Mouse (Mus musculus) layer of hippocampus, adult 9-11 months (tissue): ENCODE results near the gene Pou5f1.
A peak's percentile ranks its signal among the peaks of the same experiment; 100 is the strongest.
"Not testable (repeated sequence)": the region's sequence is repeated elsewhere in the genome, so short reads cannot be mapped to it uniquely, and the experiment has no call there.

ENCODE experiments used
- DNase-seq: peaks from one replicate; pipeline ENCODE4 v3.0.0; 2022

Pou5f1 gene

GRCm38 (mm10) chr17:35505776-35506175 lies at the start of gene Pou5f1:
Gene Pou5f1, plus strand, starts transcription at chr17:35506018.
- DNase-seq = no peak

GRCm38 (mm10) chr17:35458247-35458646 lies 47.6 kb upstream of the Pou5f1 start:
- not testable (repeated sequence) for DNase-seq

- DNase-seq = not testable (repeated sequence)
Observed at GRCm38 (mm10) chr17:35460513-35461341, 45.1 kb upstream of the Pou5f1 start.

- DNase-seq = not testable (repeated sequence)
Observed at GRCm38 (mm10) chr17:35465651-35466050, 40.2 kb upstream of the Pou5f1 start.

GRCm38 (mm10) chr17:35468936-35469335 lies 36.9 kb upstream of the Pou5f1 start:
- not testable (repeated sequence) for DNase-seq

GRCm38 (mm10) chr17:35469842-35470751 lies 35.7 kb upstream of the Pou5f1 start, which contains the start of gene H2-Q10:
Gene H2-Q10, plus strand, starts transcription at chr17:35470089.
- no peak for DNase-seq

GRCm38 (mm10) chr17:35484066-35484465 lies 21.8 kb upstream of the Pou5f1 start:
- DNase-seq = peak; percentile 9

- DNase-seq = no peak
Observed at GRCm38 (mm10) chr17:35485702-35486101, 20.1 kb upstream of the Pou5f1 start.

GRCm38 (mm10) chr17:35486726-35487125 lies 19.1 kb upstream of the Pou5f1 start:
- no peak for DNase-seq

GRCm38 (mm10) chr17:35488041-35488440 lies 17.8 kb upstream of the Pou5f1 start:
- no peak for DNase-seq

GRCm38 (mm10) chr17:35490320-35490719 lies 15.5 kb upstream of the Pou5f1 start:
- no peak for DNase-seq

- DNase-seq = no peak
Observed at GRCm38 (mm10) chr17:35497124-35497523, 8.7 kb upstream of the Pou5f1 start.

GRCm38 (mm10) chr17:35502226-35502625 lies 3.6 kb upstream of the Pou5f1 start:
- no peak for DNase-seq

- DNase-seq = no peak
Observed at GRCm38 (mm10) chr17:35502762-35503161, 3.1 kb upstream of the Pou5f1 start.

- DNase-seq = no peak
Observed at GRCm38 (mm10) chr17:35503849-35504248, 2.0 kb upstream of the Pou5f1 start.

- no peak for DNase-seq
Observed at GRCm38 (mm10) chr17:35504628-35505481, 963 bp upstream of the Pou5f1 start.

GRCm38 (mm10) chr17:35506881-35507280 lies 1.1 kb downstream of the Pou5f1 start:
- no peak for DNase-seq

GRCm38 (mm10) chr17:35507556-35508260 lies 1.9 kb downstream of the Pou5f1 start:
- no peak for DNase-seq

- not testable (repeated sequence) for DNase-seq
Observed at GRCm38 (mm10) chr17:35508279-35508678, 2.5 kb downstream of the Pou5f1 start.

- no peak for DNase-seq
Observed at GRCm38 (mm10) chr17:35509284-35509683, 3.5 kb downstream of the Pou5f1 start.

- DNase-seq = no peak
Observed at GRCm38 (mm10) chr17:35512916-35513626, 7.3 kb downstream of the Pou5f1 start.
